Mouse (Mus musculus) liver (tissue): ENCODE results near the gene Ndst2.

ENCODE experiments used
- DNase-seq: peaks from one replicate; pipeline ENCODE4 v3.0.0-alpha.2; 2020; ENCODE audit warnings: mixed read lengths

Ndst2 gene

DNA sequence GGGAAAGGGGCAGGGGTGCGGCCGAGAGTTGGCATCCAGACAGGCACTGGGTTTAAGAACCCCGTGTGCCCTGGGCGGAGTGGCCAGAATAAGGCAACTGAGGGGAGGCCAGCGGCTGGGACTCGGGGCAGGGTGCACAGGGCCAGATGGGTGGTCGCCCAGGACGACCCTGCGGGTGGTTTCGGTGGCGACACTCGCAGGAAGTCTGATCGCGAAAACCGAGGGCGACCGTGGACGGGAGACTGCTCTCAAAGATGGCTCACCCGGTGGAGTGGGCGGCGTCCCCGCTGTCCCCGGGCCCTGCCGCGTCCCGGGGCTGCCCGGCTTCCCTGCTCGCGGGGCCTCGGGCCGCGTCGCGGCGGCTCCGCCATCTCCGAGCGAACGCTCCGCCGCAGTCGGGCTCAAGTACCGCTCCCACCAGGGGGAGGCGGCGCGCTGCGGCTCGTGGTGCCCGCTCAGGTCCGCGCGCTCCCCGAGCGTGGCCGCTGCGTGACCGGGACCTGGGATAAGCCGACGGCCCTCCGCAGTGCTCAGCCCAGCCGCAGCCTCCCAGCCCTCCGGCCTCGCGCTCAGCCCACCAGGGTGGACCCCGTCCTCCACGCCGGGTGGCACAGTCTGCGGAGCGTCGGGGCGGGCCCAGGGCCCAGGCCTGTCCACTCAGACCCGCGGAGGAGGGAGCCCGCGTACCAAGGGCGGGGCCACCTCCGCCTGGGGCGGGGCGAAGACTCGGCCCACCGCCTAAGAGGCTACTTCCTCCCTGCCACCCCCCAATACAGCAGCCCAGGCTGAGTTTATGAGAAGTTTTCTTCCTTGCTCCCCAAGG, at the start of gene Ndst2:
TSS of gene Ndst2 (minus strand) at position 611 of the 823 bp plus-strand sequence.
- DNase-seq, result peak; percentile 95

DNA sequence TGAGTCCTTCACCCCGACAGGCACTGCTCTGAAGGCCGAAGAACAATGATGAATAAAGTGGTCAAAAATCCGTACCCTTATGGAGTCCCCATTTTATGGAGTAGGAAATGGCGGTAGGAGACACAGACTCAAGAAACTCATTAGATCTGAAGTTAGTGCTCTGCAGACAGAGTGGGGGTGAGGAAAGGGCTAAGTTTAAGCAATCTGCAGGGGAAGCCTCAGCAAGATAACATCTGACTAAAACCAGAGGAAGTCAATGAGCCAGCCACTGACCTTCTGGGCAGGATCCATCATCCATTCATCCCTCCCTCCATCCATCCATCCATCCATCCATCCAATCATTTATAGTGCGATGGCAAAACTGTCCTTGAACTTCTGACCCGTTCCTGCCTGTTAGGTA, 49.2 kb upstream of the Ndst2 start:
- no peak for DNase-seq

GRCm38 (mm10) chr14:20782860-20783259, 48.5 kb upstream of the Ndst2 start:
- DNase-seq, result no peak

- no peak for DNase-seq
These were observed 45.9 kb upstream of the Ndst2 start for GRCm38 (mm10) chr14:20780217-20780616.

DNA sequence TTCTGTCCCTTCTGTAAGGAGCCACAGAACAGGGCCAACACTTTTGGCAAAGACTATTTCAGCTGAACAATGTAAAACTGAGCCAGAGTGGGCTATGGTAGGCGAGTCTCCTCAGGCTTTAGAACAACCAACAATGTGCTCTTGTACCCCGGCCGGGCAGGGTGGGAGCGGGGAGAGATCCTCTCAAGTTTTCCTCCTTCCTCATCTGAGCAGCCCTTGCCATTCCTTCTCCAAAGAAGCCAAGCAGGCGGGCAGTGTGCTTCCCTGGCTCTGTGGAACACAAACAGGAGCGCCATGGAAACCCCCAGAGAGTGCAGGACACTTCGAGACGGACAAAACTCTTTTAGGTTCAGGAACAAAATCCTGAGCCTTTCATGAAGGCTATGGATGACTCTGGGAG, 44.1 kb upstream of the Ndst2 start:
- DNase-seq, result no peak

- no peak for DNase-seq
These were observed 41.3 kb upstream of the Ndst2 start for GRCm38 (mm10) chr14:20775661-20776060.

DNA sequence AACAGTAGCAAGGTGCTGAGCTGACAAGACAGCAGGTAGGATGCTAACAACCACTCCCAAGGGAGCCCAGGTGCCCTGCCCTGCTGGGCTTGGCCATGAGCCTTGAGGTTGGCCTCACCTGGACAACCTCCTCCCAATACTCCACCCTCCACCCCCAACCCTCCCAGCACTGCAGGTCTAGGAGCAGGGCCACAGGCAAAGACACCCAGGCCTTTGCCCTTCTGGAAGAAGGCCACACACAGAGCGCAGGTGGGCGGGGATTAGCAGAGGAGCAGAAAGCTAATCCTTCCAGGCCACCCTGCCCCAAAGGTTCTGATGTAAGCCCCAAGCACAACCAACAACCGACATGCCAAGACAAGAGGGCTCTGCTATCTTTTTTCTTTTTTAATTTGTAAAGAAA, 39.0 kb upstream of the Ndst2 start:
- no peak for DNase-seq

DNA sequence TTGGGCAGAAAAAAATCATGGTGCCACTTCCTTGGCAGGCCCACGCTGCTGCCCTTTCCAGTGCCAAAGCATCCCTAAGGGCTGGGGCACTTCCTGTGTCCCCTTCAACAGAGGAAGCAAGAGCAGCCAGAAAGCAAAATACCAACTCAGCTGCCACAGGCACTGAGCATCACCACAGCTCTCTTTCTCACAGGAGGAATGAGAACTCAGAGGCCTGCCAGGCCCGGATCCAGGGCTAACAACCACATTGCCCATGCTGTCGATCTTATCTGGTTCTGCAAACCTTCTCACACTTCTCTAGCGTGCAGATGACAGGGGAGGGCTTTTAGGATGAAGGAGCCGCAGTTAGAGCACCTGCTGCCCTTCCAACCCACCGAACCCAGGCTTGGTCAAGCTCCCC, 38.4 kb upstream of the Ndst2 start:
- DNase-seq, result no peak

GRCm38 (mm10) chr14:20771941-20772340, 37.6 kb upstream of the Ndst2 start:
- no peak for DNase-seq

DNA sequence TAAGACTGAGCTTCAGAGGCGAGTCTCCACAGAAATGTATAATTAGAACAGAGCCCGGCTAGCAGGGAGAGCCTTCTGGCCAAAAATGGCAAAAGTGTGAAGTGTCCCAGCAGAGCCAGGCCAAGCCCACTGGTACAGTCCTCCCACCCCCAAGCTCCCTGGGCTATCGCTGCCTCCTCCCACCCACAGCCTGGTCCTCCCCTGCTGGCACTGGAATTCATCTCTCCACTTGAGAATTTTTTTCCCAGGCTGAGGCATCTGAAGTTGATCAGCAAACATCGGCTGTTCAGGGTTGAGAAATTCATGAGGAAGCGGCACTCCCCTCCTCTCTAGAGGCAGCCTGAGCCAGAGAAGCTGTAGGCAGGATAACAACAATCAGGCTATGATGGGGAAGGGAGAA, 34.2 kb upstream of the Ndst2 start:
- no peak for DNase-seq

- no peak for DNase-seq
These were observed 33.6 kb upstream of the Ndst2 start for GRCm38 (mm10) chr14:20767936-20768335.

DNA sequence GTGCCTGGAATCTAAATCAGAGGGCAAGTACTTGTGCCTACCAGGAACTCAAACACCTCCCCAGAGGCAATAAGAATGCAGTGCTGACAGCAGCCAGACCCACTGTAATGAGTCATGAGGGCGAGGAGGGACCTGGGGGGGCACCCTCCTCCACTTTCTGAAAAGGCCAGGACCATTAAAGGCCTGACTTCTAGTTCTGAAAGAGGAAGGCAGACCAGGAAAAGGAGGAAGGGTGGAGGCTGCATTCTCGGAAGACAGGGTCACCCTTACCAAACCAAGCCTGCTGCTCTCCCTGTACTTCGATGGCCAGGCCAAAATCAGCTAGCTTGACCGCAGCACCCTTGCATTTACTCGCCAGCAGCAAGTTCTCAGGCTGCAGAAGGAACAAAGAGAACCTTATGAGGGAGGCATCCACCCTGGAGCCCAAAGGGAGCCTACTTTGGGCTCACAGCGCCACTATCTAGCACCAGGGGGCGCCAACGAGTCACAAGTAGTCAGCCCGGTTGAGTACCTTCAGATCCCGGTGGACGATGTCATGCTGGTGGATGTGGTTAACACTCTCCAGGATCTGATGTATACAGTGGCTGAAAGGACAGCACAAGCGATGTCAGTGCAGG, 31.4 kb upstream of the Ndst2 start:
- peak; percentile 84 for DNase-seq

GRCm38 (mm10) chr14:20764942-20765341, 30.6 kb upstream of the Ndst2 start:
- DNase-seq, result no peak

DNA sequence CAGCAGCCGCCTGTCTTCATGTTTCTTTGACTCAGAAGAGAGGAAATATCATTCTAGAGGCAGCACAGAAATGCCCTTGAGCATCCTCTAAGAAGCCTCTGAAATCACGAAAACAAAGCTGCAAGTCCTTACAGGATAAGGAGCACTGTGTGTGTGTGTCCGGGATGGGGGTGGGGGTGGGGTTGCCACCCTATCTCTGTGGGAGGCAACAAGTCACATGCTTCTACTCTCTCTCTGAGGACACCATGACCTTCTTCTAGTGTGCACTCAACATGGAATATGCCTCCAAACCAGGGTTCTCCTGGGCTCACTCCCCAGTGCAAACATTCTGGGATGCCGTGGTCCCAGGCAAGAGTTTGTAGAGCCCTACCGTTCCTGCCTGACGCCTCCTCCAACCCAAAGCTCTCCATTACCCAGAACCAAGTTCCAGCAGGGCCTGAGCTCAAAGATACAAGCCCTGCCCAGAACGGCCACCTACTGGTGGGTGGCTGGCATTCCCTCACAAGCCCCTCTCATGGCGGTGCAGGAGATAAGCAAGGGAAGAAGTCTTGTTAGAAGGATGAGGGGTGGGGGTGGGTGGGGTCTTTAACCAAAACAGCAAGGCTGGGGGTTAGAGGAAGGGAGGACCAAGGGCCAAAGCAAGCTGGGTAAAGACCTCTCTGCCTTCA, 24.5 kb upstream of the Ndst2 start:
- DNase-seq, result no peak

DNA sequence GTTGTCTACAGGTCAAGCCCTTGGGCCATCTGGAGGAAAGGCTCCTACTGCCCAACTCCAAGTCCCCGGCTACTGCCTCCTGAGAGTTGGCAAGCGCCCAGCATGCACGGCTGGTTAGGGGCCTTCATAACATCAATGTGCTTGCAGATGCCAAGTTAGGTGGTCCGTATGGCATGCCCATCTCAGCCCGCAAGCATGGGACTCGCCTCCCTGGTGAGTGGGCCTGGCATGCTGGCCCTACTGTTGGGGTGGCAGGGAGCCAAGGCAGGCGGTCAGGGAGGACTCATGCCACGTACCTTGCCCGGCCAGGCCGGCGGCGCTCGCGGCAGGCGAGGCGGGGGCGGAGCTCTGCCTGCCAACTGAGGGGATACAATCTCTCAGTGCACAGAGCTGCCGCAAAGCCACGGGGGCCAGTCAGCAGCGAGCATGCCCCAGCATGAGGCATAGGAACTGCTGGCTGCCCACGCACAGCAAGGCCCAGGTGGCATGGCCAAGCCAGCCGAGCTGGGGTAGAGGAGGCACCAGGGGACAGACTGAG, 23.1 kb upstream of the Ndst2 start:
- no peak for DNase-seq

DNA sequence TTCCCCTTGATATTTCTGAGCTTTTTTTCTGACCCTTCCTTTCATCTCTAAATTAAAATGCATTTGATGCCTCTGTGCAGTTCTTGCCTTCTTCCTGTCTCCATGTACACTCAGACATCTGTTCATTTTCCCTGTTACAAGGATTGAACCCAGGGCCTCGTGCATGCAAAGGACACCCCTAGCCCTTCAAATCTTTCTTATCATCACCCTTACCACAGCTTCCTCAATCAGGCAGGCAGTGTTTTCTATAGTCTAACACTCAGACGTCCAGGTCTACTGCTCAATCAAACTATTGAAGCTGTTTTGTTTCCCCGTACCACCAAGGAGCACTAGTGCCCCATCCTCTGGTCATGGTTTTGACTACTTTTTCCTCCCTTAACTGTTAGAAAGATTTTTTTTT, 19.4 kb upstream of the Ndst2 start:
- DNase-seq, result no peak

GRCm38 (mm10) chr14:20750503-20750902, 16.1 kb upstream of the Ndst2 start:
- DNase-seq, result no peak

- no peak for DNase-seq
These were observed 15.2 kb upstream of the Ndst2 start for GRCm38 (mm10) chr14:20749494-20750051.

GRCm38 (mm10) chr14:20748388-20748787, 14.0 kb upstream of the Ndst2 start:
- no peak for DNase-seq

- DNase-seq, result no peak
These were observed 12.6 kb upstream of the Ndst2 start for GRCm38 (mm10) chr14:20746935-20747334.

DNA sequence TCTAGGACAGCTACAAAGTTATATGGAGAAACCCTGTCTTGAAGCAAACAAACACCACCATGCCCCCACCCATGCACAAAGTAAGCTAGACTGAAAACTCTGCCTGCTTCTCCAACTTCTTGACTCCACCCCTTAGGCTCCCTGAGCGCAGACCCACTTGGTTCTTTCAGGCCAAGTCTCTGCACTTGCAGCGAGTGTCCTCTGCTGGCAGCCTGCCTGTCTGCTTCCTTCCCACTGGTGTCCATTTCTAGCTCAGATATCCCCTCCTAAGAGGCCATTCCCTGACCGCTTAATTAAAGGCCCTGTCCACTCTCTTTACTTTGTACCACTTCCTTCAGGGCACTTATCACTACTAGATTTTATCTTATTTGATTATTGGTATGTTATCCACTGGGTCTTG, 9.3 kb upstream of the Ndst2 start:
- no peak for DNase-seq

DNA sequence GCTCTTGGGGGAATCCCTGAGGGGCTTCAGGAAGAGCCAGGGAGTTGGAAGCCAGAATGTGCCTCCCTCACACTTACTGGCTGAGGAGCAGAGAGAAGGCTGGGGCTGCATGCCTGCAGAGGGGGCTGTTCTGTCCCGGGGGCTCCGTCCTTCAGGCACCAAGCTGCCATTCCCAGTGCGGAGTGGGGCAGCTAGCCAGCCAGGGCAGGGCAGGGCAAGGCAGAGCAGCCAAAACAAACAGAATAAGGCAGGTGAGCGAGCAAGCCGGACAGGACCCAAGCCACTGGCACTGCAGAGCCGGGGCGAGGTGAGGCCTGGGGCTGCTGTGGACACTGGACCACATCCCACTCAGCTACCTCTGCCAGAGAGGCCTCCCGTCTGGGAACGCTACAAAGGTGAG, 6.9 kb upstream of the Ndst2 start:
- no peak for DNase-seq

DNA sequence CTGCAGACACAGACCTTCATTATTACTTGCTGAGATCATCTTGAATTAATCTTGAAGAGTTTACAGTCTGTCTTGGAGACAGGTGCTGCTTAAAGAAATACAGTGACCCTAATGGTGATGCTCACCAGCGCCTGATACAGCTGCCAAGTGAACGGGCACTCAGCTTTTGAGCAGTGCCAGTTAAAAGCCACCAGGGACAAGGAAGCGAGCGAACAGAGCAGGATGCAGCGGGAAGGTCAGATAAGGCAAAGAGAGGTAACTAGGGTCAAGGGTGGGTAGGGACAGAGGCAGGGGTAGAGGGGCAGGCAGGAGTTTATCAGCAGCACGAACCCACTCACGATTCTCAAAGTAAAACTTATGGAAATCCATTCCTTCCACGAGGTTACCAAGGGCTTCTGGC, 4.1 kb upstream of the Ndst2 start:
- no peak for DNase-seq
